Mouse (Mus musculus): ENCODE data around the gene Sept8. TPM values are rescaled to one million over a fixed set of nuclear protein-coding genes. Genes with fewer than 3 reads are reported as not detected.

Gene Sept8
- total RNA-seq (2022) = 1 to 10 TPM; 4.5 to 8.4 (median 7.1) TPM

DNA sequence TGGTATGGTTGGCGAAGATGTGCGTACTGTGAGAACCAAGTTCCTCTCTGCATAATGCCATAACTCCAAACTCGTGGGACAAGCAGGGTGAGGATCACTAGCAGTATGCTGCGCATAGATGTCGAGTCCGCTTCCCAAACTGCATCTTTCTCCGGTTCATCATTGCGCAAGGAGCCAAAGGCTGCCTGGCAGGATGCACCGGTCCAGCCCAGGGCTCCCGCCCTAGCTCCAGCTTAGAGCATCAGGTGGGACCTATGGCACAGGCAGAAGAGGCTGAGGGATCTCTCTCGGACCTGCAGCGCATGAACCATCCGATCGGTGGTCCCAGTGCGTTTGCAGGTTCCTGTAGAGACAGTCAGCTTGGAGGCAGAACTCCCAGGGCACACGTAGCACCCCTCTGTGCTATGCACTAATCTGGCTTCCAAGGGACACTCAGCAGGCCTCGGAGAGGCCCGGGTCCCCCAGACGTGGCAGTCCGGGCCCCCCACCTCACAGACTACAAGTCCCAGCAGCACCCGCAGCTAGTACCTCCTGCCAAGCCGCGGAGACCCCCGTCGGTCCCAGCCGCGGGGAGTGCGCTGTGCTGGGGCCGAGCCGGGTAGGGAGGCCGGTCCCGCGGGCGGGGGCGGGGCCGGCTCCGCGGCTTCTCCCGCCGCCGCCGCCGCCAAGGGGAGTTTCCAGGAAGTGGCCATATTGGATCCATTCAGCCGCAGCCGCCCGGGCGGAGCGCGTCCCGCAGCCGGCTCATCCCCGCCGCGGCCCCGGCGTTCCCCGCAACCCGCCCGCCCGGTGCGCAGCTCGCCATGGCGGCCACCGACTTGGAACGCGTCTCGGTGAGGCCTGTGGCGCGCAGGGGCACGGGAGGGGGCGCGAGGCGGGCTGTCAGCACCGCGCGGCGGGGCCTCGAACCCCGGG, at the start of gene Sept8:
Gene Sept8, plus strand, starts transcription at position 51 of the 915 bp plus-strand sequence.
- peak; percentile 21 to 39 for DNase-seq (ENCODE audit: low spot score in 2 of 2)

DNA sequence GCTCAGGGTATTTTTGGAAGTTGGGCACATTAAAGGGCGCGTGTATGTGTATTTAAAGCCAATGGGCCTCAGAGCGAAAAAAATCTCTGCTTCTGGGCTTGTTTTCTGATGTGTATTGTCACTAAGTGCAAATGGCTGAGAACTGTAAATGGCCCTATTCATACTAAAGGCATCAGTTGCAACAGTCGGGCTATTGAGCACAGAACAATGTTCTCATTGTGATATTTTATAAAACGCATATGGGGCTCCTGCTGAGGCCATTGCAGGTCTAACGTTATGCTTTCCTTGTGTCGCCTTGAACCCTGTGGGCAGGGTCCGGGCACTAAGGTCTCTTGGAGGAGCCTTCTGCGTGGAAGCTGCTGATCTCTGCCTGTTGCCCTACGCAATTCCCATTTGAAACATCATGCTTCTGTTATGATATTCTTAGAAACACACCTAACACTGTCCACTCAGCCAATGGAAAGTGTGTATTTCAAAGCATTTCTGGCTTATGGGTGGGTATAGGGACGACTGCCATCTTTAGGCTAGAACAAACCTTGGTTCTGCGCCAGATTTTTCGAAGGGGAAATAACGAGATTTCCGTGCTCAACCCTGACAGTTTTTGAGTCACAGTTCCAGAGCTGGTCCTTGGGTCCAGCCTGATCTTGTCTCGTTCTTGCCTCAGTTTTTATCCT, 49.6 kb upstream of the Sept8 start:
- DNase-seq (ENCODE audit: low spot score in 2 of 2) = no peak

DNA sequence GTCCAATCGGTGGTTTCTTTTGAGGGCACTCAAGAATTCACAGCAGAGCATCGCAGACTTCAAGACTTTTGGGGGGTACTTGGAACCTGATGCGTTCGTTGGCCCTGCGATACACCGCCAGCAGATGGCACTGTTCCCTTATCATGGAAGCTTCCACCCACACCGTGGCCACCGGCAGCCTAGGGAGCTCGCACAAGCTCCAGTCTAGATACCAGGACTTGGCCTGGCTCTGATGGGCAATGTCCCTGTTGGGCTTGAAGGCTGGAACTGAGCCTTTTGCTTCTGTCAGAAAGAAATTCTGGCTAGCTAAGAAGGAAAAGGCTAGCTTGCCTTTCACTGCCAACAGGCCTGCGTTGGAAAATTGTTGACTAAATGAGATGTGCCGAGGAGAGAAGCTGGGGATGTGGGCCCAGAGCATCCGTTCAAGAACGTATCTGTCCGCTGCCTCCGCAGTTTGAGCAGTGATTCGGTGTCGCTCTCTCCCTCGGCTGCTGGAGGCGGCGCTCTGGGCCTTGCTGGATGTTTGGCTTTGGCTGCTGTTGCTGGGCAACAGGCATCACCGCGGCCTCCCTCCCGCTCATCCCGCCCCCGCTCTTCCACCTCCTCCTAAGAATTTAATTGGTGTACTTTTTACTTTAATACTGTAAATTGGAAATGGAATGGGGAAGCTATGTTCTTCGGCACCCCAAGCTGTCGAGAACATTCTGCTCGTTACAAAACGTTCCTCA, 48.9 kb upstream of the Sept8 start, which contains the start of gene Gm9837:
Gene Gm9837, minus strand, starts transcription at position 512 of the 728 bp plus-strand sequence.
- DNase-seq (ENCODE audit: low spot score in 2 of 2) = peak; percentile 71 to 81

DNA sequence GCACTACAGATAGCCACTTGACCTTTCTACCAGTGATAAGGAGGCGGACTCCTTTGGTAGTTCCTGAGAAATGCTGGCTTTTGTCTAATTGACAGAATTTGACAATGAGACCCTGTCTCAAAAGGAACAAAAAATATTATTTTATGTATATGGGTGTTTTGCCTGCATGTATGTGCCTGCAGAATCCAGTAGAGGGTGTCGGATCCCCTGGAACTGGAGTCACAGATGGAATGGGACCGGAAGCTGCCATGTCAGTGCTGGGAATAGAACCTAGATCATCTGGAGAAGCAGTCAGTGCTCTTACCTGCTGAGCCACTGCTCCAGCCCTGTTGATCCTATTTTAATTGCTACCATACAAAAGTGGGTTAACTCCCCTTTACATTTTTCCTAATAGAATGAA, 46.3 kb upstream of the Sept8 start:
- DNase-seq (ENCODE audit: low spot score in 2 of 2) = no peak

DNA sequence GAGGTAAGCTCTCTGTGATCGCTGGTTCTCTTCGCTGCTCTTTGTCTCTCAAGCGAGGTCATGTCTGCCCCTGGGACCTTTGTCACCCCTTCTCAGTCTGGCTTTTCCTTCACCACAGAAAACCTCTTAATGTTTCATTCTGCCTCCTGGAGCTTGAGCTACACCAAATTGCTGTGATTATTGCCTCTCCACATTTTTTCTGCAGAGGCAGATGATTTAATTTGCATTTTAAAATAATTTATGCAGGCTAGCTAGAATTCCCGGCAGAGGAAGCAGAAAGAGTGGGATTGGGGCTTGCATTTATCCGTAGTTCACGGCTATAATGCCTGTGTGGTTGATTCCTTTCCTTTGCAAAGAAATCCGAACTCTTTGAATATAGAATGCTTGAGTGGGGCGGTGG, 43.4 kb upstream of the Sept8 start:
- no peak for DNase-seq (ENCODE audit: low spot score in 2 of 2)

DNA sequence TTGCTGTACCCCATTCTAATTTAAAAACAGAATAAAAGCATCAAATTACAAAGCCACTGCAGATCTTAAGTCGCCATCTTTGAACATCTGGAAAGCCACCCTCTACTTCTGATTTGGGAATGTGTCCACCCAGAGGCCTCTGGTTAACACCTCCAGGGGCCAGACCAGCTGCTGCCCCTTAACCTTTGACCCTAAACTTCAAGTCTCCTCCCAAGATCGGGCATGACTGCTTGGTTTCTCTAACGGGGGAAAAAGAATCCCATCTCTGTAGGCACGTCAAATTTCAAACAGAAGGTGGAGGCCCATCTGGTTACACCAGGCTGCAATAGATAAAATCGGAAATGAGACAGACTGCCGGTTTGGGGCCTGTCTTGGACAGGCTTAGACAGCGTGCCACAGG, 41.2 kb upstream of the Sept8 start:
- no peak for DNase-seq (ENCODE audit: low spot score in 2 of 2)

DNA sequence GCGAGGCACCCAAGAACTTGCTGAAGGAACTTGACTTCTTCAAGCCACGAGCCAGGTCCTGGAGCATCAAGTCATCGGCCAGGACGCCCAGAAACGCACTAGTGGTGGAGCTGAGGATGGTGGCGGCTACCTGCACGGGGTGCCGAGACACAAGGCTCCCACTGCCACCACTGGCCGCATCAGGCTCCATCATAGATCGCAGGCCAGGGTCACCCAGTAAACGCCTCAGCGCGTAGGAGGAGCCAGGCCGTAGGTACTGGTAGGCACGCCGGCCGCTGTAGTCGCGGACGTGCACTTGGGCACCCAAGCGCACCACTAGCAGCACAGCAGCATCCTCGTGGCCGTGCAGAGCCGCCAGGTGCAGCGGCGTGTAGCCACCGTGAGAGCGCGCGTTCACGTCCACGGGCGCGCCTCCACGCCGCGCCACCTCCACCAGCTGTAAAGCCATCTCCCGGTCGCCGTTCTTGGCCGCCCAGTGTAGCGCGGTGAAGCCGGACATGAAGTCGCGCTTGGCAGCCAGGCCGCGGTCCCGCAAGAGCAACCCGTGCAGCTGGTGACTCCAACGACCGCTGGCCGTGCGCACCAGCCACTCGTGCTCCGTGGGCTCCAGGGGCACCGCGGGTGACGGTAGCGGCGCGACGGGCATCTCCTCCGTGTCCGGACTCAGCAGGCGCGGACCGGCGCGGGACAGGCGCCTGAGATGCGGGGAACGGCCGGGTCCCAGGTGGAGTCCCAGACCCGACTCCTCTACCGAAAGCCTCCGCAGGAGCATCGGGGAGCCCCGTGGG, 40.5 kb upstream of the Sept8 start:
- DNase-seq (ENCODE audit: low spot score in 2 of 2) = no peak

DNA sequence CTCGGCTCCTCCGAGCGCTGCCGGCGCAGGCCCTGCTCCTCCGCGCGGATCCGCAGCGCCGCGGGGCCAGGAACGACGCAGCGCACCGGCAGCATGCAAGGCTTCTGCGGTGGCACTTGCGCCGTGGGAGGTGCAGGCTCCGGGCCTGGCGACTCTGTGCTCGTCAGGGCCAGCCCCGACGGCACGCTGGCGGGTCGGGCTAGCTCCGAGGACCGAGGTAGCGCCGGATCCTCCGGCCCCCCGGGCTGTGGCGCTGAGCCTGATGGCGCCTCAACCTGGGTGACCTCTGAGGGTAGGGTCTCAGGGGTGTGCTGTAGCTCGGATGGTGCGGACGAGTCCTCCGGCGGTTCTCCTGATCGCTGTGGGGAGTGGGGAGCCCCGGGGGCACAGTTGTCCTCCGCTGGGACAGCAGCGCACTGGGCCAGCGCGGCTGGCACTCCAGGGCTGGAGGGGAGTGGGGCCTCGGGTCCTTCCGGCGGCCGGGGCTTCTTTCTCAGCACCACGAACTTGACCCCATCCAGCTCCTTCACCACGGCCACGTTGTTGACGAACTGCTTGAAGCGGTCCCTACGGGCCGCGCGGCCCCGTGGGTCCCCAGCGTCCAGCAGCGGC, 39.8 kb upstream of the Sept8 start:
- no peak for DNase-seq (ENCODE audit: low spot score in 2 of 2)

DNA sequence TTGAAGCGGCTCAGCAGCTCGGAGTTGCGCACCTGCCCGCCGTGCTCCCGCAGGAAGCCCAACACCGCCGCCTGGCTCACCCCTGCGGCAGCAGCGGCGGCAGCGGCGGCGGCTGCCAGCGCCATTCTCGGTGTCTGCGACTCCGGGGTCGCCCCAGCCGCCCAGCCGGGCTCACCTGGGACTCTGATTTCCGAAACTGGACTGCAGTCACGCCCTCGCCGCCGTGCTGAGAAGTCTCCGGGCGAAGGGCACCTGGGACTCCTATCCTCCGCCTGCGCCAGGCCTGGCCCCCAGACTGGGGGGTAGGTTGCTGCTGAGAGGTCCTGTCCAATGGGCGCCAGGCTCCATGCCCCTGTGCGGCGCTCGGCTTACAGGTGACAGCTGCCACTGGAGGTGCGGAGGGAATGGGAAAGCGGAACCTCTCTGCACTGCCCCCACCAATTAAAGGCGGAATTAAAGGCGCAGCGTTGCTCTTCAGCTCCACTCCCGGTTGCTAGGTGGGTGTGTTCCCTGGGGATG, 39.2 kb upstream of the Sept8 start, which contains the start of the genes Gm9945 and Sowaha:
Gene Gm9945, plus strand, starts transcription at position 384 of the 519 bp plus-strand sequence.
Gene Sowaha, minus strand, starts transcription at position 492 of the 519 bp plus-strand sequence.
- no peak for DNase-seq (ENCODE audit: low spot score in 2 of 2)

DNA sequence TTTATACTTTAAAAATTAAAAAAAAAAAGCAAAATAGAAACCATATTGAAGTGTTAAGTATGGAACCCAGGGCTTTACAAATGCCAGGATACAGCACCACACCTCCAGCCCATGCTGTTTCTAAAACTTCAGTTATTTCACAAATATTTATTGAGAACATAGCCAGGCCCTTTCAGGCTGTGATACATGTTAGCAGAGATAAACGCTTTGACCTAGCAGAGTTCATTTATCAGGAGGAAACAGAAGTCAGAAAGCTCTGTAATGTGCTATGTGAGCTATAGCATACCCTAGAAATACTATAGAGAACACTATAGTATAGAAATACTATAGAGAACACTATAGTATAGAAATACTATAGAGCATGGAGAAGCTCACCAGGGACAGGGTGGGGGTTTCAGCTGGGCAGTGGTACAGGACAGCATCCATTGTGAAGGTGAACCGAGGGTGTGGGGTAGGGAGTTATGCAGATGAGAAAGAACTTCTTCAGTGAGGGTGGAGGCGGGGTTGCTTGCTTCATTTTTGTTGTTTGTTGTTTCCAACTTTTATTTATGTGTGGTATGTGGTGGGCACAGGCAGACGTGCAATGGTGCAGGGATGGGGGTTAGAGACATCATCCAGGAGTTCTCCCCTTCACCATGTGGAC, 37.8 kb upstream of the Sept8 start:
- DNase-seq (ENCODE audit: low spot score in 2 of 2) = no peak

DNA sequence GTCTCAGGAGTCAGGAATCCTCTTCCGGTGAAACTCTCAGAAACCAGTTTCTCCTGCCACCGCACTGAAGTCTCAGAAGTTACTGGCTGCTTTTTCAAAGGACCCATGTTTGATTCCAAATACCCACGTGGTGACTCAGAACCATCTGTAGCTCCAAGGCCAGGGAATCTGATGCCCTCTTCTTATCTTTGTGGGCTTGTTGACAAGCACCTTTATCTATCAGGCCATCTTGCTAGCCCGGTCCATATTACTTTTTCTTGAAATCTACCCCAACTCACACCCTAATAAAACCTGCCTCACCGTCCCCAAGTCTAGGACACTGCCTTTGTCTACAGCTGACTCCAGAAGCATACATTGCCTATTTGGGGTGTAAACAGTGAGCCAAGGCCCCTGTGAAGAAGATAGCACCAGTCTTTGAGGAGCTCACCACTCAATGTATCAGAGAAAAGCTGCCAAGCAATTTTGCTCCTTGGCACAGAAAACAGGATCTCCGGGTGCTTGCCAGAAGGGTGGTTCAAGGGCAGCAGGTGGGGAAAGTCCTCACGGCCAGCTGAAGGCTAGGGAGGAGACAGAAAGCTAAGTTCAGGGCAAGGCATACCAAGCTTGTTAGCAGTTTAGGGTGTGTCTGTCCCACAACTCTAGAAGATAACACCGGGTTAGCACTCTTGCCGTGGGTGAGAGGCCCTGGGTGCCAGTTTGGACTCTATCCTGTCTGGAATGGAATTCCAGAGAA, 35.7 kb upstream of the Sept8 start:
- DNase-seq (ENCODE audit: low spot score in 2 of 2) = no peak

DNA sequence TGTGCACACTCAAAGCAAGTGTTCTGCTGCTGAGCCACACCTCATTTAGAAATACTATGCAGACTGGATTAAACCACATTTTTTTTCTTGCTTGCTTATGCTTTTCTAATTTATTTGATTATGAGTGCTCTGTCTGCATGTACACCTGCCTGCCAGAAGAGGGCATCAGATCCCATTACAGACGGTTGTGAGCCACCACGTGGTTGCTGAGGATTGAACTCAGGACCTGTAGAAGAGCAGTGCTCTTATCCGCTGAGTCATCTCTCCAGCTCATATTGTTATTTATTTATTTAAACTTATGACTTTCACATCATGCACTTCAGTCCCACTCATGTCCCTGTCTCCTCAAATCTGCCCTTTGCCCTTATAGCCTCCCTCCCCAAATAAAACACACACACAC, 33.3 kb upstream of the Sept8 start:
- DNase-seq (ENCODE audit: low spot score in 2 of 2) = no peak

DNA sequence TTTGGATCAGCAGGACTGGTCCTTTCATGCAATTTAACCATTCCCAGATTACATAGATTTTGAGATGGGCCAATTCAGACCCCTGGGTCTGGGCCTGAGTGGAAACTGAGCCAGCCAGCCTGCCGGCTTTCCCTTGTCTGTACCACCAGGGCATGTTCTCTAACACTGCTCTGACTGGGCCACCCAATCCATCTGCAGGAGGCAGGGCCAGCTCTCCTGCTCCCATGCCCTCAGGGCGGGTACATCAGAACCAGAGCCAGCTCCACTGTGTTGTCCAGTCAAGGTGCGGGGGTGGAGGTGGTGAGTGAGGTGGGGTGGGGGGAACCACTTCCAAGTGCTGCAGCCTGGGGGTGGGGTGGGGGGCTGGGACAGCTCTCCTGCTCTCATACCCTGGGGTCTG, 32.7 kb upstream of the Sept8 start:
- DNase-seq (ENCODE audit: low spot score in 2 of 2) = no peak

DNA sequence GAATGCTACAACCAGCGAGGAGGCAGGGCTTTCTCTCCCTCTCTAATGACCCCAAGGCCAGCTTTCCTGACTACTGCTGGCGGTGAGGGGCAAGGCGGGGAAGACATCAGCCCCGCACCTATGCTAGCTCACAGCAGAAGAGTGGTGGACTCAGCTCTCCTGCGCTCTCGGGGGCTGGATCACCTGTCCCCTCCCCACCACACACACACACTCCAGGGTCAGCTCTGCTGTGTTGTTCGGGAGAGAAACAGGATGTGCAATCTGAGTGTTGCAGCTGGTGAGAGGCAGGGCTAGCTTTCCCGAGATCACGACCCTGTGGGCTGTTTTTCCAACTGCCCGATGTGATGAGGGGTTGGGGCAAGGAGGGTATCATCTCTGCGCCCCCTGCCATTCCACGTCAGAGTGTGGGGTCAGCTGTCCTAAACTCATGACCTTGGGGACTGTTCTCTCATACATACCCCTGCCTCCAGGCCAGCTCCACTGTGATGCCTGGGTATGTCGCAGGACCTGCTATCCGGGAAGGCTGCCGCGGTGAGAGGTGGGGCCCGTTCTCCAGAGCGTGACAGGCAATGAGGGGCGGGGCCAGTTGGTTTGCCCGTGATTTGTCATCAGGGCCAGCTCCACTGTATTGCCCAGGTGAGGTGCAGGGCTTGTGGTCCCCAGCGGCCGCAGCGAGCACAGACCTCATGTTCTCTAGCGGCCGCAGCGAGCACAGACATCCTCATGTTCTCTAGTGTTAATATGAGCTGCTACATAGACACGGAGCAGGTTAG, 32.0 kb upstream of the Sept8 start:
- DNase-seq (ENCODE audit: low spot score in 2 of 2) = no peak

DNA sequence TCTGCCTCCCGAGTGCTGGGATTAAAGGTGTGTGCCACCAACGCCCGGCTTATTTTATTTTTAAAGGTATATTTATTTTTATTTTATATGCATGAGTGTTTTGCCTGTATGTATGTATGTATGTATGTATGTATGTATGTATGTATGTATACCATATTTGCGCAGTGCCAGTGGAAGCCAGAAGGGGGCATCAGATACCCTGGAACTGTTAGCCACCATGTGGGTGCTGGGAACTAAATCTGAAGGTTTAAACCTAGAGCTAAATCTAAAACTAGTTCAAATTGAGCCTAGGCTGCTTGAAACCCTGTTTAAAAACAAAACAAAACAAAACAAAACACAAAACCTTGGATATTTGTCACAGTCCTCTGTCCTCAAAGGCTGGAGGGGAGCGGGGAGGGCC, 30.1 kb upstream of the Sept8 start:
- no peak for DNase-seq (ENCODE audit: low spot score in 2 of 2)

DNA sequence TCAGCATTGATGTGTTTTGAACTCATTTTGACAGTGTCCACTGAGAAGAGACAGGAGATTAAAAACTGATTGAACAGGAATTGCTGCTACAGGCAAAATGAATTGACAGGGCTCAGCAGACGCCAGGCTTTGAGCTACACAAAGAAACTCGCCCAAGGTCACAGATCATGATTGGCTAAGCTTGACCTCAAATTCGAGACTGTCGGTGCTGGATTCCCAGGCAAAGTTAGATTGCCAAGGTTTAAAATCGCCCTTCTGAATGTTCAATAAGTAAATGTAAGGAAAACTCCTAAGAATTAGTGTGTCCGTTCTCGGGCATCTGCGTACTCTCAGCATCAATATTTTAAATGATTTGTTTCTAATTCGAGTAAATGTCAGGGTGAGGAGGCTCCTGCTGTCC, 29.6 kb upstream of the Sept8 start:
- DNase-seq (ENCODE audit: low spot score in 2 of 2) = no peak

DNA sequence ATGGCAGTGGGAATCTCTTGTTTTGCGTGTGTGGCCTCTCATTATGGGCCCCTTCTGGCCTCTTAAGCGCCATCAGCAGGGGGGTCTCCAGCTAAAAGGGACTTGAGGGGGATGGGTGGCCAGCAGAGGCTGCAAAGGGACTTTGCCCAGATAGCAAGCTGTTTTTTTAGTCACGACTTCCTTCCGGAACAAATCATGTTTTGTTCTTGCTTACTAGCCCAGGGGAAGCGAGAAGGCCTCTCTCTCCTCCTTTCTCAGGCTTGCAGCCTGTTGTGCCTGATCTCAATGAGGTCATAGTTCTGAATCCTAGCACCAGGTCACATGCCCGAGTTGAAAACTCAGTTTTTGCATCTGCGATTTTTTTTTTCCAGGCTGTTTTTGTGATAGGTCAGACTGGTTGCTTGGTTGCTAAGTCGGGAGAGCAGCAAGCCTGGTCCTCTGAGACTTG, 27.1 kb upstream of the Sept8 start:
- DNase-seq (ENCODE audit: low spot score in 2 of 2) = no peak

DNA sequence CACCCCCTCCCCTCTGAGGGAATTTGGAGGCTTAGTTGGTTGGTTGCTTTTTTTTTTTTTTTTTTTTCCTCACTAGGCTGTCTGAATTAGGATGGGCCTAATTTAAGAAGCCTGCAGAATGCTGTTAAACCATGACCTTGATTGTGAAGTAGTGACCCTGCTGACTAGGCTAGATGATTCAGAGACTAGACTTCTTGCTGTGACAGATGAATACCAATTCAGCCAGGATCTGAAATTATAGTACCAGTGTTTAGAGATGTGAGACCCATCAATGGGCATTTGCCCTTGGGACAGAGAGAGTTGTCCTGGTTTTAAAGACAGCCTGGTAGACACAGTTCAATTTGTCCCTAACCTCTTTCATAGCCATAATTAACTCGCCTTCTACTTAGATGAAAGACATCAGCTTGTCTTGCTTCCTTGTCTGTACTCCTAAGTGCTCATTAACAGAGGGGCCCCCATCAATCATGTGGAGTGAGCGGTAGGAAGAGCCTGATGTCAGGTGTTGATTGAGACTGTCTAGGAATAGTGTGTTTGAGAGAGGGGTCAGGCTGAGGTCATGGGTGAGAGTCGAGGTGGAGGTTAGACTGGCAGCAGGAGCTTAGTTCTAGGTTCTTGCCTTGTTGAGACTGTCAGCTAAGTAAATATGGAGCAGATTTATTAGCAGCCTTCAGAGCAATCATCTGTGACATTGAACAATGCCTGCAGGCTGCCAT, 25.7 kb upstream of the Sept8 start:
- DNase-seq (ENCODE audit: low spot score in 2 of 2) = no peak

Measured in gastrocnemius, adult 8-10 months (tissue).